Mouse (Mus musculus): ENCODE results near the gene Arhgap24.

The Arhgap24 gene

DNA sequence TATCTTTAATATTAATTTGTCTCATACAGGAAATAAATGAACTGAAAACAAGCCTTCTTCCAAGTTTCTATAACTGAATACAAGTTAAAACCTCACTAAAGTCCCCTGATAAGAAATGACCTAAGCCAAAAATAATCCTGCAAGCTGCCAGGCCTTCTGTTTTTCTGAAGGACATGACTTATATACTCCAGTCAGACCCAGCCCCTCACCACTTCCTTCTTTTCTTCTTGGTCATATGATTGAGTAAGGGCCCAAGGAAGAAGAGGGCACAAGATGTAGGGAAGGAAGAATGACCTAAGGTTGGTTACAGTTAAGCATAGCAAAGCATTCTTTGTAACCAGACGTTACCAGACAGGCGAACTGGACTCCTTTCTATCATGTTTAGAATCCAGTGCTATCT, 21.1 kb downstream of the Arhgap24 start:
- no peak for DNase-seq (ENCODE audit: low read depth, low spot score)

DNA sequence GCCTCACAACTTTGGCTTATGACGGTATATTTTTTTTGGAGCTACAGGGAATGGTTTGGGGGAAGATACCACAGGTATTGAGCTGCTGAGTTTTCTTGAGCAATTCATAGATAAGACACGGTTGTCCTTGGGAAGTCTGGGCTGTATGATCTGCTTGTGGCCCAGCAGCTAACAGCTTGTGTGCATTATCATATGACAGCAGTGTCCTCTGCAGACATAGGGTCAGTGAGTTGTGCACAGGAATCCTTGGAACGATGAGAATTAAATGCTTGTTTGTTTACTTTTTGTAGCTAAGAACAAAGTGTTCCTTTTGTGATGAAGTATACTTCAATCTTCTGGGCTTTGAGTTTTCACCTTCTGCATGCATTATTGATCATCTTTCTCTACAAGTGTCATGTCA, 21.9 kb downstream of the Arhgap24 start:
- no peak for DNase-seq (ENCODE audit: low read depth, low spot score)

DNA sequence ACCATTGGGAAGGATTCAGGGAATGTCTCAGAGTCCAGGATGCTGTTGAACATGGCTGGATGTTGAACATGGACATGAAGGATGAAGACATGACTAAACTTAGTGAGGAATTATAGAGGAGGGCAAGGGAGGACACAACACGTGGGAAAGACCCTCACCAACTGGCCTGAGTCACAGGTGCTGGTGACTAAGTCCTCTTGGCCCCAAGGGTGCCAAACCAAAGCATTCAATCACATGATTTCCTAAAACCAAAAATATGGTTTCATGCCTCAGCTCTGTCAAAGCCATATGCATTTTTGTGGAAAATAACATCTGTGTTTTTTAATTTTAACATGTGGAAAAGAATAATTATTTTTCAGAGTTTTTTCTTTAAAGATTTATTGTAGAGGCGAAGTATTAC, 22.7 kb downstream of the Arhgap24 start:
- no peak for DNase-seq (ENCODE audit: low read depth, low spot score)

DNA sequence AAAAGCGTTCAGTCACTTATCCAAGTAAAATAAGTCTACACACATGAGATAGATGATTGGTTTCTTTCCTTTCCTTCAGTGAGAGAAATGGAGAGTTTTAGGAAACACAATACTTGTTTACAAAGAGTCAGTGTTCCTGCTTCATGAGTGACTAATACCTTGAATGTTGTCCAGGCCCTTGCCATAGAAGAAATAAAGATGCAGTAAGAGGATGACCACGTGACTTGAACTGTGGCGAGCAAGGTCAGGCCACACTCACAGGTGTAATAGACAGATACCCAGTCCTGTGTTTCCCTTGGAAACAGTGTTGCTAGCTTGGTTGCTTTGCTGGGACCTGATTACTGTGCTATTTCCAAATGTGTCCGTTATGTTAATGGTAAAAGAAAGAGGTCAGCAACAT, 23.4 kb downstream of the Arhgap24 start:
- DNase-seq (ENCODE audit: low read depth, low spot score) = no peak

DNA sequence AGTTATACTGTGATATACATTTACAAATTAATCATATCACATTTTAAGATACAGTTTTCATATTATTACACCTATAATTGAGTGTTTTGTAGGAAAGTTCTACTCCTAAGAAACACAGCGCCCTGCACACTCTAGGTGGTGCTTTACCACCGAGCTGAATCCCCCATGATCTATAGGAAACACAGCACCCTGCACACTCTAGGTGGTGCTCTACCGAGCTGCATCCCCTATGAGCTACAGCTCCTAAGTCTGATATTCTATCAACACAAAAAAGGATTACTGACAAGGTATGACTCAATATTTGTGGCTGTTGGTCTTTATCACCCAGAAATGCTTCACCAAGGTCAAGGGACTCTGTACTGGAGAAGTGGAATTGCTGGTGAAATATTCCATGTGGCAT, 27.0 kb downstream of the Arhgap24 start:
- DNase-seq (ENCODE audit: low read depth, low spot score) = no peak

DNA sequence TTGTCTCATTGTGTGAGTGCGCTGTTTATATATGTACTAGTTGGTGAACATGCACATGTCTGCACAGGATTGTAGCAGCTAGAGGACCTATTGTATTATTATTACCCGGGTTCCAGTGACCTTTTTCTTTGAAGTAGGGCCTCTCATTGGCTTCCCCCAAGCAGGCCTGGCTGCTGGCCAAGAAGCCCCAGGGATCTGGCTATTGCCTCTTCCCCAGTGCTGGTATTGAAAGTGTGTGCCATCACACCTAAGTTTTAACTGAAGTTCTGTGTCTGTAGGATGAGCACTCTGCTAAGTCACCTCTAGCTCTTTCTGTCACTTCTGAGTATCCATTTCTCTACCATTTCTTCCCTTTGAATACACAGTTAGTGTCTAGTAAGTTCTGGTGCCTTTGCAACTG, 28.2 kb downstream of the Arhgap24 start:
- no peak for DNase-seq (ENCODE audit: low read depth, low spot score)

DNA sequence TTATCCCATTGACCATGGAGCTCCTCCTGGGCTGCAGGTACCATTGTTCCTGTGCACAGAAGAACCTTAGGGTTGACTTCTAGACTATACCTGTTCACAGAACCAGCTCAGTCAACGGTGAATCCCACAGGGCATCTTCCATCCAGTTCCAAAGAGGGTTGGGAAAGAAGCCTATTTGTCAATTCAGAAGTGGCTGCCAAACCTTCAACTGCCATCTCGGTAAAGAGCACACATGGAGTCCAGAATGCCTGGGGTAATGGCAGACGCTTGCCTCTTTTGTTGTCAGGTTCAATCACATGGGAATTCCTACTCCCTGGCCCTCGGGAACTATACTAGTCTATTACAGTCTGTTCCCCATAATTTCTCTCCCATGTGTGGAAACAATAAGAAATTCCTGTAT, 30.5 kb downstream of the Arhgap24 start:
- no peak for DNase-seq (ENCODE audit: low read depth, low spot score)

DNA sequence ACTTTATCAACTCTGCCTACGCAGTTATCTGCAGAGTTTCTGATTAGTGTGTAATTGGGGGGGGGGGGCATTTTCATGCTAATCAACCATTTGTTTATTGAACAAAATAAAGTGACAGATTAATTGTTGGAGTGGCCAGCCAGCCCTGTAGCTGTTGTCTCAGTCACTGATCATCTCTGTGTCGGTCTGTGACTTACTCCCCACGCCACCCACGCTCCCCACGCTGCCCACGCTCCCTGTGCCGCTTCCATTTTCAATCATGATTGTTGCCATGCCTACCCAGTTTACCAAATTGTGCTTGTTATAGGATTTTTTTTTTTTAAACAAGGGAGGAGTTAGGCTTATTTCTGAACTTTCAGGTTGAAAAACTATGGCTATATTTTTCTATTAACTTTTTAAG, 34.3 kb downstream of the Arhgap24 start:
- no peak for DNase-seq (ENCODE audit: low read depth, low spot score)

DNA sequence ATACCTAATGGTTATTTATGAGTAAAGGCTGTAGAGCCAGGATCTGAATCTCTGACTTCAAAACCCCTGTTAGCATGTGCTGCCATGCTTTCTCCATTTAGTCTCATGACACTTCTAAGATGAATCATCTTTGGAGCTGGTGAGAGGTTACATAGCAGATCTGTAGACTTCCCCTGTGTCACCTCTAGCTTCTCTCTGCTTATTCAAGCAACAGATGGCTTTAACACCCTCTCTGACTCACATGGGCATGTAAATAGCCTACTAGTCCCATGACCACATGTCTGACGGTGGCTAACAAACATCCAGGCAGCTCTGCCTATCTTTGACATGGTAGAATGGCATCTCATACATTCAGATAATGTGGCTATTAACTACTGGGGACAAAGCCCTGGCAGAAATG, 39.3 kb downstream of the Arhgap24 start:
- no peak for DNase-seq (ENCODE audit: low read depth, low spot score)

DNA sequence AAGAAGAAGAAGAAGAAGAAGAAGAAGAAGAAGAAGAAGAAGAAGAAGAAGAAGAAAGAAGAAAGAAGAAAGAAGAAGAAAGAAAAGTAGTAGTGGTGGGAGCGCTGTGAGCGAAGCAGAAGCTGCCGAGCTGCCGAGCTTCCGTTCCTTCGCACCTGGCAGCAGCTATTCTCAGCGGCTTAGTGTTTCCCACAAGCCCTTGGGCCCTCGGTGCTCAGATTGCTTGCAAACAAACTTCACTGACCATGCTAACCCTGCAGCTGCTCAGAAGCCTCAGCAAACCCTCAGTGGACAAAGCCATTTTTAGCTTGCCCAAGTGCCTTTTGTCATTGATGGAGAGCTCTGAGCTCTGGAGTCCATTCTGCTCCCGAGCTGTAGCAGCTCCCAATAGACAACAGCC, 54.1 kb downstream of the Arhgap24 start:
- DNase-seq (ENCODE audit: low read depth, low spot score) = no peak

DNA sequence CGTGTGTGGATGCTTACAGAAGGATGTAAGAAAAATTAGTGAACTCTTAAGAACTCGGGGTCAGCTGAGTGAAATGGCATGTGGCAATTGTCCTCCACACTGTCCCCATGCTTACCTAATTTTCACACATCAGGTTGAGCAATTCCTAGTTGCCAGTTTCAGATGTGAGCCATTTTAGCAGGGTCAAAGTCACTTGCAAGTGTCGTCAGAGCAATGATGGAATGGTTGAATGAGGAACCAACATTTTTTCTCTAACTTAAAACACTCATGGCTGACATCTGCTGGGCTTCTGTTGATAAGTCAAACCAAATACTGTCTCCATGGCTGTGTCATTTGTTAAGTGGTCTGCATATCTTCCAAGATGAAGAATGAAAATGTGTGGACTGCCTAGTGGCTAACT, 56.6 kb downstream of the Arhgap24 start:
- no peak for DNase-seq (ENCODE audit: low read depth, low spot score)

DNA sequence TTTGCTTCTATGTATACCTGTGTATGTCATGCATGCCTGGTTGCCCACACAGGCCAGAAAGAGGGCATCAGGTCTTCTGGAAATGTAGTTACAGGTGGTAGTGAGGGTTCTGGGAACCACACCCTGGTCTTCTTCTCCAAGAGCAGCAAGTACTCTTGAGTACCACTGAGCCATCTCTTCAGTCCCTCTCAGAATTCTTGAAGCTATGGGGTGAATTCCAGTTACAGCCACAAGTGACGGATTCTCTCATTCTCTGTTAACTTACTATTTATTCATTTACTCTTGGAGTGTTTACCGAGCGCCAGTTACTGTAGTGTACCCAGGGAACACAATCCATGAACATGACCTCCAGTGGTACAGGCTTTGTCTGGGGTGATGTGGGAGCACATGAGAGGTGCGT, 65.1 kb downstream of the Arhgap24 start:
- DNase-seq (ENCODE audit: low read depth, low spot score) = no peak

DNA sequence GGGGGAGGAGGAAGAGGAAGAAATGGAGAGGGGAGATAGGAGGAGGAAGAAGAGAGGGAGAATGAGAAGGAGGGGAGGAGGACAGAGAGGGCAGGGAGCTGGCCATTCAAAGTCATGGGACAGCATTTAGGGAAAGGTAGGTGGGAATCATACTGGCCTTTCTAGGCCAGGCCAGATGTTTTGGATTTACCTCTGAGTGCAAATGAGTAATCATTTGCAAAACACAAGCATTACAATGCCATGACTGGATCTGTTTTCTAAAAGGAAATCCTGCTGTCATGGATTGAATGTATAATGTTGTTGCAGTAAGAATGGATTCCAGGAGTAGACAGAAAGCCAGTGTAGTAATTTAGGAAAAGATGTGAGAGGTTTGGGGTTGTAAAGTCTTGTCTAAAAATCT, 66.6 kb downstream of the Arhgap24 start:
- no peak for DNase-seq (ENCODE audit: low read depth, low spot score)

DNA sequence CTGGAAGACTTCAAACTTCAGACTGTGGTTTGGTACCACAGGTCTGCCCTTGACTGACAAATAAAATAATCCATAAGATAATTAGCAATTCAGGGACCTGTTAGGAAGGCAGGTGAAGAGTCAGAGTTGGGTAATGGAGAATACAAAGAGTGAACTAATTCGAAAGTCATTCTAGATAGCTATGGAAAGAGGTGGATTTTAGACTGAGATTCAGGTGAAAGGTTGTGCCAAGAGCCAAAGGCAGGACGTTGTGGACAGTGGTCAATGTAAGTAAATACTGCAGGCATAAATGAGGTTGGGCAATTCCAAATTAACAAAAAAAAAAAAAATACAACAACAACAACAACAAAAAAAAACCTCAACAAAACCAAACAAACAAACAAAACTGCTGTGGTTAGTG, 67.2 kb downstream of the Arhgap24 start:
- DNase-seq (ENCODE audit: low read depth, low spot score) = no peak

DNA sequence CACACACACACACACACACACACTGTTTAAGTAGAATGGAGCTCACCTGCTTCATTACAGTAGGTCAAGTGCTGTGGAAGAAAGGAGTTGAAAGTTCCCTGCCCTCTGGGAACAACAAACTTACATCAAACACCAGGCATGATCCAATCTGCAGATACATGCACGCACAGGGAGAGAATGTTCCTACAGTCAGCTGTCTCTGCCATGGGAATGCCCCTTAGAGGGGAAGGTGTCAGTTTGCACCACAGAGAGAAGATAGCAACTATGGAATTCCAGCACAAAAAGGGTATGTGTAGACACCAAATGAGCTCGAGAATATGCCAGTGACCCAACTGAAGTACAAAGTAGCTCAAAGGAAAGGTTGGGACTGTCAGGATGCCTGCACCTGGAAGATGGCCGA, 69.0 kb downstream of the Arhgap24 start:
- peak; percentile 33 for DNase-seq (ENCODE audit: low read depth, low spot score)

DNA sequence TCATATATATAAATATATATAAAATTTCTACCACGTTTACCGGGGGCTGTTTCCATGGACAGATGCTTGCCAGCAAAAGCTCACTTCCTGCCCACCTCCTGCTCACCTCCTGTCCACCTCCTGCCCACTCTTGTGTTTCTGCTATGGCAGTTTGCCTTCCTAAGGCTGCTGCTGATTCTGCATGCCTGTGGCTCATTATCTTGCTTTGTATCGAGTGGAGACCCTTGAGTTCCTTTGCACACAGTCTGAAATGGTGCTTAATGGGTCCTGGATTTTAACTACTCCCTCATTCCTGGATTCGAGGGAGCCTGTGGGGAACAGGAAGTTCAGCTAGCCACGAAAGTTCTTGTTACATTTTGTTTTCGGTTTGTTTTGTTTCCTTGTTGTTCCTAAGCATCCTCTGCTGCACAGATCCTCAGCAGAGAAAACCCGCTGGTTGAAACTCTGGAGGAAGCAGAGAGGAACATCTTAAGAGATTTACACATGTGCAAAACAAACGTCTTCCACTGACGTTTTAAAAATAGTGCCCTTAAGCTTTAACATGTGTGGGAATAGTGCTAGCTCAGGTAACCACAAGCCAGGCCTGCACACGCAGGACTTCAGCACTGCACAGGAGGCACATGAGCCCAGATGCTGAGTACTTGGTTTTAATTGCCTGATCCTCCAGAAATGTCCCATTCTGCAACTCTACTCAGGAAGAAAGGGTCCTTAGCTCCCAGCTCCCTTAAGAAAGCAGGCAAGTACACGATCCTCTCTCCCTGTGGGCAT, 69.9 kb downstream of the Arhgap24 start:
- peak; percentile 65 for DNase-seq (ENCODE audit: low read depth, low spot score)

DNA sequence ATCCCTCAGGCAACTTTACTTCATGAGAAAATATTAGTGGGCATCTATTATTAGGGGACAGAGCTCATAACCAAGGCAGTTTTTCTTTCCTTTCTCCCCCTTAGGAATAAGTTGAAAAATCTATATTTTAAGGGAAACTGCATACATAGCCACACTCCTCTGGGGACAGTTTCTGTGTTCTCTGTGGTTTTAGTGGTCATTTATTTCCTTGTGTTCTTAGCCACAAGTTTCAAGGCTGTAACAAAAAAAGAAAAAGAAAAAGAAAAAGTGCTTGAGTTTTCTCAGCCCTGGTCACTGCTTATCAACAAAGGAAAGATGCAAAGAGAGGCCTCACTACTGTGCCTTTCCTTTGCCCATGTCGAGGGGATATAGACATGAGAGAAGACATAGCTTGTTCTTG, 71.3 kb downstream of the Arhgap24 start:
- DNase-seq (ENCODE audit: low read depth, low spot score) = no peak

DNA sequence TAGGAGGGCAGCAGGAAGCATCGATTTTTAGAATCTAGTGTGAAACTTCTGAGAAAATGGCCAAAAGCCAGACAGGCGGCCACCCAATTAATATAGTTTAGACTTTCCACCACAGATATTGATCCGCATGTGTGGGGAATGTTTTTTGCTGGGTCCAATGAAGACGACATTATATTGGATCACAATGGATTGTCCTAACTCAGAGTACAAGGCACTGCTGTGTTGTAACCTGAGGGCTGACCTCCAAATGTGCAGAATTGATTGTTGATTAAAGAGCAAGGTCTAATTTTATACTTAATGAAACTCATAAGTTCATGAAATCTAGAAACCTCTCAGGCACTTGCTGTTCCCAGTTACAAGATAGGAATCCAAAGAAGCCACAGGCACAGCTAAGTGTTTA, 74.8 kb downstream of the Arhgap24 start:
- DNase-seq (ENCODE audit: low read depth, low spot score) = no peak

DNA sequence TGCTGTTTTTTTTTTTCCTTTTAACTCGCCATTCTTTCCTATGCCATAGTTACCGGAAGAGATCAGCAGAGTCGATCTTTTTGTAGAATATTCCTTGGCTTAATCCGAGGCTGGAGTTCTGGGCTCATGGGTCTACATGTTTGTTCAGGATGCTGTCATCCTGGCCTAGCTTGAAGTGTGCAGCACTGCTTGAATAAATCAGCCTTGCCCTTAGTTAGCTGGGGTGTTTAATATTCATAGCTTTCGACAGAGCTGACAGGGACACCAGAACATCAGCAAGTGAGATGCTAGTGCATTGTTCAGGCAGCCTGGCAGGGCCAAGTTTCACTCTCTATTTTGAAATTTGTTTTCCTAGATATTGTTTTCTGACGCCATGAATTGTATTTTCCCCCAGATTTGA, 79.1 kb downstream of the Arhgap24 start:
- DNase-seq (ENCODE audit: low read depth, low spot score) = no peak

DNA sequence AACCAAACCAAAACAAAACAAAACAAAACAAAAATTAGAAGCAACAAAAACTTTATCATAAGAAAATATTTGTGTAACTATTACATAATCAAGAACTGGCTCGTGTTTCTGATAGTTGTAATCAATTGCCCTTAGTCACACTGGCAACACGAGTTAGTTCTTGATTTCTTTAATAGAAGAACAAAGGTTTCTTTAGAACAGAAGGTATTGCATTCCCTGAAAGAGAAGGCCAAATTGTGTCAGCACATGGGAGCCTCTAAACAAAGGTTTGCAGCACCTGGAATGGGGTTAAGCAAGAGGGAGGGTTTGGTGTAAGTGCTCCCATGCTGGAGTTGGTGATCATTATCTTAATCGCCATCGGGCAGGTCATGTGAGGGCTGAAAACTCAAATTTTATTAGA, 82.8 kb downstream of the Arhgap24 start:
- no peak for DNase-seq (ENCODE audit: low read depth, low spot score)

DNA sequence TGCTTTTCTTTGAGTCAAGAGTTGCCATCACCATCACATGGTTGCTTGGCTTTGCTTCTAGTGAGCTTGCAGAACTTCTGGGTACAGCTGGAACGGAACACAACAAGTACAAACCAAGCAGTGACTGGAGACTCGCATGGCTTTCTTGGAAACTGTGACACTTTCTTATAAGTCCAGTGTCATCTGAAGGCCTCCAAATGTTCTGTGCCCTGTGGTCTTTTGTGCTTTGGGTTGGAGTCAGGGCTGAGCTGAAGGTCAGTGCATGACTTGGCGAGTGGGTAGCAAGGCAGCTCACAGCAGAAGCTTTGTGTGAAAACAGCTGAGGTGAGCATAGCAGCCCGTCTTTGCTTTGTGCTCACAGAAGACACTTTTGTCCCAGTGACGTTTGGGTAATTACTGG, 87.6 kb downstream of the Arhgap24 start:
- no peak for DNase-seq (ENCODE audit: low read depth, low spot score)

DNA sequence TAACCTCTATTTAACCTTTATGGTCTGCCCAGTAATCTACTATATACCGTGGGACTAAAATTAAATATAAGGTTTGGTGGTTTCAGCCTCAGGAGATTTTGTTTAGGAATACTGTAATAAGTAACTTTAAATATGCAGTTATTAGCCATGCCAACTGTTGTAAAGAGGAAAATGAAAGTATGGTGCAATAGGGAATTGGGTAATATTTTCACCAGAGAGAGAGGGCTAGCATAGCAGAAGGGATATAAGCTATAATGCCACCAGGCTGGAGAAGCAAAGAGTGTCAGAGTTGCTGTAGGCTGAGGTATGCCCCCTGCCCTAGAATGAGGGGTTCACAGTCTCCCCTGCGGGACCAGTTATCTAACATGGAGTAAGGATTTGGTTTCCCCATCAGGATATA, 90.3 kb downstream of the Arhgap24 start:
- DNase-seq (ENCODE audit: low read depth, low spot score) = no peak

DNA sequence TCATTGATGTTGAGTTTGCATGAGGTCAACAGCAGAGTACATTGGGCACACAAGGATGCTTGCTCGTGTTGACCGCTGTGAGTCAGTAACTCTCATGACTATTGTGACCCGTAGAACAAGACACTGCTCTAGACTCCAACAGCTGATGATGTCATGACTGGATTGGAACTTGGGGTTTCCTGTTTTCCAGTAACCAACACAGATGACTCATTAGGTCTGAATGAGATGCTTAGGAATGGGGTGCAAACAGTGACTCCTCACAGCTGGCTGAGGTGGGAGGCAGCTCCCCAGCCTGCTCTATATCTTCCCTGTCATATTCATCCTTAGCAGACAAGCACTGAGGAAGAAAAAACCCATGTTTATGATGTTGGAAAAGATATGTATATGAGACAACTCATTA, 95.6 kb downstream of the Arhgap24 start:
- DNase-seq (ENCODE audit: low read depth, low spot score) = no peak

DNA sequence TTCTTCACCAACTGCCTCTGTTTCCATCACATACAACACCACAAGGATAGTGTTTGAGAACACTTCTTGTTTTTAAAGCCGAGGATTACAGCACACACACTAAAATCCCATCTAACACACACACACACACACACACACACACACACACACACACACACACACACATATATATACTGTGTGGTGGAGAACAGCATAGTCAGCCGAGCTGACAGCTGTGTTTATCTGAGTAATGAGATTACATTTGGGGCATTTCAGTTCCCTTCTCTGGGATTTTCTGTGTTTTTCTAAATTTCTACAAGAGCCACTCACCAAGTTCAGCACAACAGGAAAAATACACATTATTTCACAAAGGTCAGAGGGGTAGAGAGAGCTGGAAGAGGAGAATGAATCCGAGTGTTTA, 96.5 kb downstream of the Arhgap24 start:
- no peak for DNase-seq (ENCODE audit: low read depth, low spot score)

Data from forelimb bud, embryonic 11.5 days (tissue).